Mouse (Mus musculus) liver, postnatal 0 days (tissue): ENCODE measurements around the gene Trit1.

Experiments used
- CTCF ChIP-seq: sonication (generic); IDR thresholded peaks from 2 replicates; pipeline ENCODE4 v1.5.1; 2016; ENCODE audit warnings: antibody characterized with exemption, low read depth
- EP300 ChIP-seq: IDR thresholded peaks from 2 replicates; pipeline ENCODE4 v1.6.1; 2016; ENCODE audit warnings: antibody characterized with exemption, low read depth, mild to moderate bottlenecking

DNA sequence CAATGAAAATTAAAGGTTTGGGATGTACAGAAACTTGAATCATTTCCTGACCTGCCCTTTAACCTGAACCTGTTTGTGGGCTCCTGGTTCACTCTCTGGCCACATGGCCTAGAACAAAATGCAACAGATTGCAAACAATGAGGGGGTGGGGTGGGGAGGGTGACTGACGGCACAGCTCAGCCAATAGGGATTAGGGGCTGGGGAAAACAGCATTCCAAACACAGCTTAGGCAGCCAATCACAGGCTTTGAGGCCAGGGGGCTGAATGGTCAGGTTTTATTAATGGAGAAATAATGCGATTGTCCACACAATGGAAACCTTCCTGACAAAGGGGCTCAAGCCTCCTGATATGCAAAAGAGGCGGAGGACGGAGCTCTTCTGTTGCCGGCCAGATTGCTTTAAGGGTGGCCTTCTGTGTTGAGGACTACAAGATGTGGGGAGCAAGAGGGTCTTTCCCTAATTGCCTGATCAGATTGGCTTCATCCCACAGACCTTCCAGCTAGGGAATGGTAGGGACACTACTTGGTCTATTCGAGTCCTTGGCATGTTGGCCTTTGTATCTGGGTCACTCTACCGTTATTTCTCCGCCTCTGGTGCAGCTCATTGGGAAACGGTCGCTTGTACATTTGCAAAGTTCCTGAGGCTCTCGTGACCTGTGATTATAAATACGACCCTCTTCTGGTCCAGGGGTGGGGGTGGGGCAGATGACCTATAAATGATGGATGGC is 17.7 kb upstream of the Trit1 start:
- TF ChIP-seq CTCF (no peak), EP300 (no peak)
